In genomic region chr9:108341801-108342200, GRCm38 (mm10) we compare ENCODE assay signal across 8 mouse cellular contexts. TPM values are rescaled to one million over a fixed set of nuclear protein-coding genes. Genes with fewer than 3 reads are reported as not detected.
DNase-seq lines count a peak whose midpoint lies in the region; ATAC-seq lines count a peak whose summit lies in the region.
"Had no signal": no experiment of that assay in that cellular context is flagged by ENCODE, and none has a peak within 500 bp of the region (broad histone marks: within the 10 kb centered on the region; RNA-seq: fewer than 3 reads in every experiment).

No protein-coding gene starts in this region.

- no peak overlapping the region for H3K9ac ChIP-seq in intestine, embryonic 16.5 days (ENCODE audit: low read depth, low read length)

- no peak for ATAC-seq in megakaryocyte, adult 5-6 weeks (ENCODE audit: poor library complexity, severe bottlenecking)
- ATAC-seq in intestine, embryonic 16.5 days = peak; percentile 6
- ATAC-seq in megakaryocyte-erythroid progenitor cell, adult 5-6 weeks (replicated peaks; ENCODE audit: low FRiP score, low TSS enrichment, poor library complexity, severe bottlenecking) = no peak

- peaks cover 18% of the 10 kb centered on the region for H3K36me3 ChIP-seq in megakaryocyte, embryonic 14.5 days (replicated peaks; ENCODE audit: low read length)
- no peaks in the 10 kb centered on the region for H3K36me3 ChIP-seq in intestine, embryonic 16.5 days (ENCODE audit: control insufficient read depth, insufficient read depth, low read length)

- peak overlapping the region; percentile 98 for H3K27ac ChIP-seq in intestine, embryonic 16.5 days (ENCODE audit: low read length)

- H3K27me3 ChIP-seq in megakaryocyte, embryonic 14.5 days (replicated peaks) = no peaks in the 10 kb centered on the region
- H3K27me3 ChIP-seq in intestine, embryonic 16.5 days (replicated peaks; ENCODE audit: control insufficient read depth, insufficient read depth, low read length) = no peaks in the 10 kb centered on the region

- peak; percentile 39 for DNase-seq in adrenal gland, postnatal 10 days
- peak; percentile 26 for DNase-seq in lung, postnatal 36 days
- DNase-seq in cerebellum, postnatal 10 days = no peak
- DNase-seq: cerebellum, adult 9-10 months had no signal

- H3K9me3 ChIP-seq in megakaryocyte, embryonic 14.5 days = no peaks in the 10 kb centered on the region
- H3K9me3 ChIP-seq in intestine, embryonic 16.5 days (ENCODE audit: control insufficient read depth, low read length) = no peaks in the 10 kb centered on the region

- peaks cover 78% of the 10 kb centered on the region for H3K4me1 ChIP-seq in megakaryocyte, embryonic 14.5 days
- H3K4me1 ChIP-seq in intestine, embryonic 16.5 days (ENCODE audit: control insufficient read depth, insufficient read depth, low read length) = peaks cover 35% of the 10 kb centered on the region

- H3K4me2 ChIP-seq in intestine, embryonic 16.5 days (ENCODE audit: low read depth, low read length) = no peak overlapping the region

- H3K4me3 ChIP-seq in megakaryocyte, embryonic 14.5 days (replicated peaks) = peak overlapping the region; percentile 92
- H3K4me3 ChIP-seq in intestine, embryonic 16.5 days (ENCODE audit: low read length) = no peak overlapping the region

RNA-seq across cellular contexts. Expression of gene Gpx1, which starts 3.1 kb away (rescaled TPM):
- 49.9 and 236 TPM in 2 replicates for polyA plus RNA-seq in megakaryocyte, embryonic 14.5 days (2012; ENCODE audit: insufficient read depth, low replicate concordance)
- 2,393 and 2,822 TPM in 2 replicates for total RNA-seq in megakaryocyte, adult 5-6 weeks (2015)
- total RNA-seq in megakaryocyte, adult 5-6 weeks (2017) = 1,668 and 1,978 TPM in 2 replicates
- 100 to 1,000 TPM; 424 to 480 TPM for total RNA-seq in adrenal gland, postnatal 10 days (2021)
- polyA plus RNA-seq in intestine, embryonic 16.5 days (2015; fragmentation: Nextera tagmentation; extraction: Ambion mirVana) = 1,298 and 1,315 TPM in 2 replicates
- total RNA-seq in megakaryocyte-erythroid progenitor cell, adult 5-6 weeks (2014; fragmentation: Nextera tagmentation) = 1,807 and 1,840 TPM in 2 replicates
- total RNA-seq in megakaryocyte-erythroid progenitor cell, adult 5-6 weeks (2017) = 887 and 925 TPM in 2 replicates

RNA-seq across cellular contexts. Expression of gene Usp4, which starts 5.9 kb away (rescaled TPM):
- 63.2 and 114 TPM in 2 replicates for polyA plus RNA-seq in megakaryocyte, embryonic 14.5 days (2012; ENCODE audit: insufficient read depth, low replicate concordance)
- 144 and 148 TPM in 2 replicates for total RNA-seq in megakaryocyte, adult 5-6 weeks (2015)
- total RNA-seq in megakaryocyte, adult 5-6 weeks (2017) = 75.0 and 78.7 TPM in 2 replicates
- total RNA-seq in adrenal gland, postnatal 10 days (2021) = 100 to 1,000 TPM; 101 to 111 TPM
- polyA plus RNA-seq in intestine, embryonic 16.5 days (2015; fragmentation: Nextera tagmentation; extraction: Ambion mirVana) = 84.4 and 92.1 TPM in 2 replicates
- 131 and 136 TPM in 2 replicates for total RNA-seq in megakaryocyte-erythroid progenitor cell, adult 5-6 weeks (2014; fragmentation: Nextera tagmentation)
- total RNA-seq in megakaryocyte-erythroid progenitor cell, adult 5-6 weeks (2017) = 62.4 and 84.2 TPM in 2 replicates

RNA-seq across cellular contexts. Expression of gene Tcta, which starts 35.8 kb away (rescaled TPM):
- 5.1 and 6.8 TPM in 2 replicates for polyA plus RNA-seq in megakaryocyte, embryonic 14.5 days (2012; ENCODE audit: insufficient read depth, low replicate concordance)
- total RNA-seq in megakaryocyte, adult 5-6 weeks (2015) = 16.5 and 23.8 TPM in 2 replicates
- total RNA-seq in megakaryocyte, adult 5-6 weeks (2017) = 6.2 and 8.4 TPM in 2 replicates
- total RNA-seq in adrenal gland, postnatal 10 days (2021) = 10 to 100 TPM; 28.9 to 36.6 TPM
- 40.9 and 45.1 TPM in 2 replicates for polyA plus RNA-seq in intestine, embryonic 16.5 days (2015; fragmentation: Nextera tagmentation; extraction: Ambion mirVana)
- total RNA-seq in megakaryocyte-erythroid progenitor cell, adult 5-6 weeks (2014; fragmentation: Nextera tagmentation) = 2.8 and 8.2 TPM in 2 replicates
- 1.4 and 4.3 TPM in 2 replicates for total RNA-seq in megakaryocyte-erythroid progenitor cell, adult 5-6 weeks (2017)

RNA-seq across cellular contexts. Expression of gene Rhoa, which starts 35.9 kb away (rescaled TPM):
- polyA plus RNA-seq in megakaryocyte, embryonic 14.5 days (2012; ENCODE audit: insufficient read depth, low replicate concordance) = 83.3 and 92.2 TPM in 2 replicates
- 468 and 473 TPM in 2 replicates for total RNA-seq in megakaryocyte, adult 5-6 weeks (2015)
- total RNA-seq in megakaryocyte, adult 5-6 weeks (2017) = 585 and 627 TPM in 2 replicates
- 100 to 1,000 TPM; 352 to 357 TPM for total RNA-seq in adrenal gland, postnatal 10 days (2021)
- polyA plus RNA-seq in intestine, embryonic 16.5 days (2015; fragmentation: Nextera tagmentation; extraction: Ambion mirVana) = 425 and 427 TPM in 2 replicates
- total RNA-seq in megakaryocyte-erythroid progenitor cell, adult 5-6 weeks (2014; fragmentation: Nextera tagmentation) = 148 and 275 TPM in 2 replicates
- total RNA-seq in megakaryocyte-erythroid progenitor cell, adult 5-6 weeks (2017) = 249 and 303 TPM in 2 replicates

RNA-seq across cellular contexts. Expression of gene Amt, which starts 45.1 kb away (rescaled TPM):
- polyA plus RNA-seq in megakaryocyte, embryonic 14.5 days (2012; ENCODE audit: insufficient read depth, low replicate concordance) = 1.9 TPM in 1 of 2 replicates, not detected in the other
- total RNA-seq in megakaryocyte, adult 5-6 weeks (2015) = 0.71 TPM in 1 of 2 replicates, not detected in the other
- total RNA-seq in megakaryocyte, adult 5-6 weeks (2017) = 0.11 TPM in 1 of 2 replicates, not detected in the other
- 10 to 100 TPM in 1 of 2 experiments, 1 to 10 TPM in 1; 9.3 to 14.7 TPM for total RNA-seq in adrenal gland, postnatal 10 days (2021)
- polyA plus RNA-seq in intestine, embryonic 16.5 days (2015; fragmentation: Nextera tagmentation; extraction: Ambion mirVana) = 15.5 TPM in 2 replicates
- 0.28 TPM in 1 of 2 replicates, not detected in the other for total RNA-seq in megakaryocyte-erythroid progenitor cell, adult 5-6 weeks (2014; fragmentation: Nextera tagmentation)
- 0.23 TPM in 1 of 2 replicates, not detected in the other for total RNA-seq in megakaryocyte-erythroid progenitor cell, adult 5-6 weeks (2017)

Comparison
In these comparisons a context has a peak if more than half of its experiments do, and no peak if none do; other contexts are left out.
1. DNase-seq: peak in adrenal gland, postnatal 10 days (single experiment) and lung, postnatal 36 days (single experiment); none in cerebellum, postnatal 10 days (0 of 2).